Mouse (Mus musculus): ENCODE measurements around the gene Pde11a. TPM values are rescaled to one million over a fixed set of nuclear protein-coding genes. Genes with fewer than 3 reads are reported as not detected.

The Pde11a gene
- polyA plus RNA-seq, 1 experiment: not detected

DNA sequence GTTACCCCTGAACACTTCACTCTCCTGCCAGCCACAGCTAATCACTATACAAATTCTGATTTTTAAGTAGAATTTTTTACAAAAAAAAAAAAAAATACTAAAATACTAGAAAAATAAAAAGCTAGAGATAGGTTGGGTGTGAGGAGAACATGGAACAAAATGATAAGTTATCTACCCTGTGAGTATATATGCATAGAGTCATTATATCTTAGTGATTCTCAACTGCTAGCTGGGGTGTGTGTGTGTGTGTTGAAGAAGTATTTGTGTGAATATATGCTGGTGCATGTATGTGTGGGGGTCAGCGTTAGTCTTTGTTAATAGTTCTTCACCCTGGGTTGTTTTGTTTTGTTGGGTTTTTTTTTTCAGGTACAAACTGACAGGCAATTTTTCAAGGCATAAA, 69.1 kb downstream of the Pde11a start:
- no peak for TF ChIP-seq POLR2A (IDR thresholded peaks at IDR 0.05; ENCODE audit: insufficient read depth, low read depth, low read length)
- TF ChIP-seq CTCF (IDR thresholded peaks at IDR 0.05; ENCODE audit: insufficient read depth, low read depth, low read length): no peak
- Histone ChIP-seq H3K27ac (ENCODE audit: insufficient read depth, low read depth, low read length) (no peak overlapping the region), H3K4me1 (ENCODE audit: control insufficient read depth, insufficient read depth, low read length) (no peaks in the 10 kb centered on the region), H3K4me3 (ENCODE audit: insufficient read depth, low read depth, low read length) (no peak overlapping the region)
- WGBS: 87% methylated on average over 1 of the region's 1 CpGs

DNA sequence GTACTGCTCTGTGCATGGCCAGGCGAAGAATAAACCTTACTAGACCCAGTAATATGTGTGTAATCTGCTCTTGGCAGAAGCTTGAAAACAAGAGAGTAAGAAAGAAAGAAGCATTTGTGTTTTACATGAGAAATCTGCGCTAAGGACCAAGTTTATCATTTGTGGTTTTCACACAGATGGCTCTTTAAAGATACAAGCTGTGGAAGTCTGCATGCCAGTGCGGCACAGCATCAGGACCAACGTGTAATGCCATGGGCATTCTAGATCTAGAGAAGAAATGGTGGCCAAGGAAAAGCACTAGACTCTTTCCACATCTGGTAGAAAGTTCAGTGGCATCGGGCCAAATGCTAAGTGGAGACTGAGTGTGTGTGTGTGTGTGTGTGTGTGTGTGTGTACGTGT, 71.2 kb downstream of the Pde11a start:
- H3K4me1 ChIP-seq (ENCODE audit: control insufficient read depth, insufficient read depth, low read length): no peaks in the 10 kb centered on the region
- TF ChIP-seq POLR2A (IDR thresholded peaks at IDR 0.05; ENCODE audit: insufficient read depth, low read depth, low read length) (no peak), CTCF (IDR thresholded peaks at IDR 0.05; ENCODE audit: insufficient read depth, low read depth, low read length) (no peak)
- H3K27ac ChIP-seq (ENCODE audit: insufficient read depth, low read depth, low read length): no peak overlapping the region
- WGBS: 89% methylated on average over 6 of the region's 6 CpGs
- no peak overlapping the region for H3K4me3 ChIP-seq (ENCODE audit: insufficient read depth, low read depth, low read length)

DNA sequence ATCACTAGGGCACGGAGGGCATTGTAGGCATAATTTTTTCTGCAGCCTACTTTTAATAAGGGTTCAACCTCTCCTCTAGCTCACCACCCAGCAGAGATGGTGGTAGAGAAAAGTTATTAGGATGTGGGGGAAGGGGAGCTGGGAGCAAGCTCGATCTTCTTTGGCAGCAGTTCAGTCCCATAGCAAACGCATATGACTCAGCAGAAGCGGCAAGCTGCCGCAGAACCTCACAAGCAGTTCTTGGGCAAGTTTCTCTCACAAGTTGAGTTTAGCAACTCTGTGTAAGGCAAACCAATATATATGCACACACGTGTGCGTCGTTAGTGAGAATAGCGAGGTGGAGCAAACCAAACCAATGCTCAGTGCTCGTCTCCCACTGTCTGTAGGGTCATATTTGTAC, 72.0 kb downstream of the Pde11a start:
- H3K27ac ChIP-seq (ENCODE audit: insufficient read depth, low read depth, low read length): no peak overlapping the region
- no peak overlapping the region for H3K4me3 ChIP-seq (ENCODE audit: insufficient read depth, low read depth, low read length)
- WGBS: 76% methylated on average over 10 of the region's 10 CpGs
- TF ChIP-seq CTCF (IDR thresholded peaks at IDR 0.05; ENCODE audit: insufficient read depth, low read depth, low read length) (no peak), POLR2A (IDR thresholded peaks at IDR 0.05; ENCODE audit: insufficient read depth, low read depth, low read length) (no peak)
- H3K4me1 ChIP-seq (ENCODE audit: control insufficient read depth, insufficient read depth, low read length): no peaks in the 10 kb centered on the region

GRCm38 (mm10) chr2:76264258-76264657, 74.3 kb downstream of the Pde11a start:
- no peak overlapping the region for H3K27ac ChIP-seq (ENCODE audit: insufficient read depth, low read depth, low read length)
- 80% methylated on average over 10 of the region's 10 CpGs for WGBS
- H3K4me1 ChIP-seq (ENCODE audit: control insufficient read depth, insufficient read depth, low read length): no peaks in the 10 kb centered on the region
- no peak overlapping the region for H3K4me3 ChIP-seq (ENCODE audit: insufficient read depth, low read depth, low read length)
- TF ChIP-seq CTCF (IDR thresholded peaks at IDR 0.05; ENCODE audit: insufficient read depth, low read depth, low read length) (no peak), POLR2A (IDR thresholded peaks at IDR 0.05; ENCODE audit: insufficient read depth, low read depth, low read length) (no peak)

GRCm38 (mm10) chr2:76262661-76263060, 75.9 kb downstream of the Pde11a start:
- TF ChIP-seq CTCF (IDR thresholded peaks at IDR 0.05; ENCODE audit: insufficient read depth, low read depth, low read length) (no peak), POLR2A (IDR thresholded peaks at IDR 0.05; ENCODE audit: insufficient read depth, low read depth, low read length) (no peak)
- Histone ChIP-seq H3K27ac (ENCODE audit: insufficient read depth, low read depth, low read length) (no peak overlapping the region), H3K4me1 (ENCODE audit: control insufficient read depth, insufficient read depth, low read length) (no peaks in the 10 kb centered on the region), H3K4me3 (ENCODE audit: insufficient read depth, low read depth, low read length) (no peak overlapping the region)
- WGBS: 85% methylated on average over 10 of the region's 10 CpGs

DNA sequence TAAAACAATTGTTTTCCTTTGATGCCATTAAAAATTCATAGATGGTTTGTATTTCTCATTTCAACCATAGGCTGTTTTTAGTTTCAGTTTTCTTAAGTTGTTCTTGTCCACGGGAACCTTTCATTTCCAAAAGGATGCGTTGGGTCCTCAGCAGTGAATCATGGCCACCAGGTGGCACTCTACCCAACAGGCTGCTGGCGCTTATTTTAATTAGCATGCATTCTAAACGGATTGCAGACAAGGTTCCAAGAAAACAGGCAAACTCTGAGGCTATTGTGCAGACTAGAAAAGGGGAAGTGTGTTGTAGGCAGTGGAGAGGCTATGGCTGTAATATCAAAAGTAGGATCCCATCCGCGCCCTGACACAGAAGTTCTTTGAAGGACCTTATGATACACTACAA, 83.7 kb downstream of the Pde11a start:
- Histone ChIP-seq H3K4me1 (ENCODE audit: control insufficient read depth, insufficient read depth, low read length) (no peaks in the 10 kb centered on the region), H3K4me3 (ENCODE audit: insufficient read depth, low read depth, low read length) (no peak overlapping the region), H3K27ac (ENCODE audit: insufficient read depth, low read depth, low read length) (no peak overlapping the region)
- TF ChIP-seq CTCF (IDR thresholded peaks at IDR 0.05; ENCODE audit: insufficient read depth, low read depth, low read length) (no peak), POLR2A (IDR thresholded peaks at IDR 0.05; ENCODE audit: insufficient read depth, low read depth, low read length) (no peak)
- 24% methylated on average over 6 of the region's 6 CpGs for WGBS

- TF ChIP-seq CTCF (IDR thresholded peaks at IDR 0.05; ENCODE audit: insufficient read depth, low read depth, low read length) (no peak), POLR2A (IDR thresholded peaks at IDR 0.05; ENCODE audit: insufficient read depth, low read depth, low read length) (no peak)
- Histone ChIP-seq H3K27ac (ENCODE audit: insufficient read depth, low read depth, low read length) (no peak overlapping the region), H3K4me1 (ENCODE audit: control insufficient read depth, insufficient read depth, low read length) (no peaks in the 10 kb centered on the region), H3K4me3 (ENCODE audit: insufficient read depth, low read depth, low read length) (no peak overlapping the region)
- WGBS: 91% methylated on average over 10 of the region's 10 CpGs
Observed at GRCm38 (mm10) chr2:76251379-76251778, 87.2 kb downstream of the Pde11a start.

DNA sequence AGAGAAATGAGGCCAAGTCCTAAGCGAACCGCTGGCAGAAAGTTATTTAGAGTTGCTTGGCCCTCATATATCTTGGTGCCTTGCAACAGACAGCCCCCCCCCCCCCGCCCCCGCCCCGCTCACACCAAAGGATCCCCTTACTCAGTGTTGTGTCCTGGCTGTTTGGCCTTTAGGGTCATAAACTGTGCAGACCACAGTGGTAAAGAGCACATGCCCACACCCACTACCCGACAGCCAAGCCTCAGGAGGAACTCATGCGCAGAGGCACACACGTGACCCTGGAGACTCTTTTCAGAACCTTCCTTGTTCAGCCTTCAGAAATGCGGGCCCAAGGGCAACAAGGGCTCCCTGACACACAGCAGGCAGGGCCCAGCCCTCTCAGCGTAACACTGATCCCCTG, 90.3 kb downstream of the Pde11a start:
- WGBS: 88% methylated on average over 10 of the region's 10 CpGs

DNA sequence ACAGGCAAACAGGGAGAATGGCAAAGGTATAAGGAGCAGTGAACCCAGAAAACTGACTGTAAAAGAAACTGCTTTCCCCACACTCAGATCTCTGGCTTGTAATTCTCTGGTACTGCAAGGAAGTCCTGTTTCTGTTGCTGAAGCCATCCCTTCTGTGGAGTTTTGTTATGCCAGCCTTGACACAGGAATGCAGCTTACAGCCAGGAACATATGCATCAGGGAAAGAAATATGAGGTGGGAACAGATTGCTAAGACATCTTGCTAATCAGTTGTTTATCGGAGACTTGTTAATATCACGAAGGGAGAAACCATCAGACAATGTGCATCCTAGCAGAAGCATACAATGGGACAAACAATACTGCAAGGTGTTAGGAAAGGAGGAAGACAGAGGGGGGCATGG, 99.4 kb downstream of the Pde11a start:
- Histone ChIP-seq H3K4me1 (ENCODE audit: control insufficient read depth, insufficient read depth, low read length) (no peaks in the 10 kb centered on the region), H3K4me3 (ENCODE audit: insufficient read depth, low read depth, low read length) (no peak overlapping the region), H3K27ac (ENCODE audit: insufficient read depth, low read depth, low read length) (no peak overlapping the region)
- WGBS: 71% methylated on average over 2 of the region's 2 CpGs
- TF ChIP-seq CTCF (IDR thresholded peaks at IDR 0.05; ENCODE audit: insufficient read depth, low read depth, low read length): no peak
- TF ChIP-seq POLR2A (IDR thresholded peaks at IDR 0.05; ENCODE audit: insufficient read depth, low read depth, low read length): no peak

More for the DNA sequence above, 90.3 kb downstream of the Pde11a start:
- Histone ChIP-seq H3K4me1 (ENCODE audit: control insufficient read depth, insufficient read depth, low read length) (no peaks in the 10 kb centered on the region), H3K4me3 (ENCODE audit: insufficient read depth, low read depth, low read length) (no peak overlapping the region), H3K27ac (ENCODE audit: insufficient read depth, low read depth, low read length) (no peak overlapping the region)
- TF ChIP-seq CTCF (IDR thresholded peaks at IDR 0.05; ENCODE audit: insufficient read depth, low read depth, low read length) (no peak), POLR2A (IDR thresholded peaks at IDR 0.05; ENCODE audit: insufficient read depth, low read depth, low read length) (no peak)

DNA sequence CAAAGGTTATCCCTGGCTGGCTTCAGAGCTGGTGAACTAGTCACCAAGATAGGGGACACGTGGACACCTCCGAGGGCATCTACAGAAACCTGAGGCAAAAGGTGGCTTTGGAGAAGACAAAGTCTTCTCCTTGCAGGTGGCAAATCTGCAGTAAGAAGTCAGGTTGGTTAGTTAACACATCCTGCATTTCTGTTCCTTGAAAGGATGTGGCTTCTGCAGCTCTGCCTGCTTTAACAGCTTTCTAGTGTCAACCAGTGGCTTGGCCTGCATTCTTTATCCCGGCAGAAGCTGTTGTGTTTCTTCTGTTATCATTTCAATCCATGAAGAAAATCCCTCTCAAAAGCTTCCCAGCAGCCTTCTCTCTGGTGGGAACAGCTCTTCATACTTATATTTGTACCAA, 100.1 kb downstream of the Pde11a start:
- no peak overlapping the region for H3K27ac ChIP-seq (ENCODE audit: insufficient read depth, low read depth, low read length)
- H3K4me3 ChIP-seq (ENCODE audit: insufficient read depth, low read depth, low read length): no peak overlapping the region
- 92% methylated on average over 3 of the region's 3 CpGs for WGBS
- TF ChIP-seq CTCF (IDR thresholded peaks at IDR 0.05; ENCODE audit: insufficient read depth, low read depth, low read length) (no peak), POLR2A (IDR thresholded peaks at IDR 0.05; ENCODE audit: insufficient read depth, low read depth, low read length) (no peak)
- H3K4me1 ChIP-seq (ENCODE audit: control insufficient read depth, insufficient read depth, low read length): no peaks in the 10 kb centered on the region

All from olfactory bulb, adult 2 months (tissue).